Mouse (Mus musculus) midbrain, embryonic 10.5 days (tissue): Measurements from ENCODE around the gene Slc6a16. TPM values are rescaled to one million over a fixed set of nuclear protein-coding genes. Genes with fewer than 3 reads are reported as not detected.
A peak's percentile ranks its signal among the peaks of the same experiment; 100 is the strongest.

Experiments
- DNase-seq: peaks from one replicate; pipeline ENCODE4 v3.0.0-alpha.2; 2017; ENCODE audit warnings: low spot score
- H3K27ac ChIP-seq: fragments of 300-500 bp; sonication (generic); replicated peaks from 2 replicates; pipeline ENCODE4 v1.5.1; 2016; ENCODE audit warnings: mild to moderate bottlenecking
- H3K27me3 ChIP-seq: fragments of 300-500 bp; sonication (generic); 2 replicates; pipeline ENCODE4 v1.6.1; 2016; ENCODE audit warnings: low read depth, mild to moderate bottlenecking; ENCODE audit not compliant: poor library complexity, severe bottlenecking
- H3K36me3 ChIP-seq: fragments of 300-500 bp; sonication (generic); 2 replicates; pipeline ENCODE4 v1.6.1; 2016; ENCODE audit warnings: mild to moderate bottlenecking, moderate library complexity
- H3K4me1 ChIP-seq: fragments of 300-500 bp; sonication (generic); 2 replicates; pipeline ENCODE4 v1.6.1; 2016
- H3K4me3 ChIP-seq: fragments of 300-500 bp; sonication (generic); 2 replicates; pipeline ENCODE4 v1.5.1; 2016; ENCODE audit warnings: mild to moderate bottlenecking, moderate library complexity
- H3K9me3 ChIP-seq: fragments of 300-500 bp; sonication (generic); replicated peaks from 2 replicates; pipeline ENCODE4 v1.6.1; 2016; ENCODE audit warnings: mild to moderate bottlenecking
- WGBS: fragments of 180-500 bp; shearing (Covaris S2); methylation state at CpG from one replicate; pipeline ENCODE4 v1.1.7; 2016; 5-methylcytosine and 5-hydroxymethylcytosine counted together
- polyA plus RNA-seq: library from polyadenylated mRNA; unstranded; fragments of >200 nt; fragmentation: Nextera tagmentation; extraction: Ambion mirVana; gene quantifications from 2 replicates; pipeline ENCODE4 v1.2.1, GENCODE M21; 2016

Slc6a16 gene
- polyA plus RNA-seq: 0.07 TPM in 1 of 2 replicates, not detected in the other

DNA sequence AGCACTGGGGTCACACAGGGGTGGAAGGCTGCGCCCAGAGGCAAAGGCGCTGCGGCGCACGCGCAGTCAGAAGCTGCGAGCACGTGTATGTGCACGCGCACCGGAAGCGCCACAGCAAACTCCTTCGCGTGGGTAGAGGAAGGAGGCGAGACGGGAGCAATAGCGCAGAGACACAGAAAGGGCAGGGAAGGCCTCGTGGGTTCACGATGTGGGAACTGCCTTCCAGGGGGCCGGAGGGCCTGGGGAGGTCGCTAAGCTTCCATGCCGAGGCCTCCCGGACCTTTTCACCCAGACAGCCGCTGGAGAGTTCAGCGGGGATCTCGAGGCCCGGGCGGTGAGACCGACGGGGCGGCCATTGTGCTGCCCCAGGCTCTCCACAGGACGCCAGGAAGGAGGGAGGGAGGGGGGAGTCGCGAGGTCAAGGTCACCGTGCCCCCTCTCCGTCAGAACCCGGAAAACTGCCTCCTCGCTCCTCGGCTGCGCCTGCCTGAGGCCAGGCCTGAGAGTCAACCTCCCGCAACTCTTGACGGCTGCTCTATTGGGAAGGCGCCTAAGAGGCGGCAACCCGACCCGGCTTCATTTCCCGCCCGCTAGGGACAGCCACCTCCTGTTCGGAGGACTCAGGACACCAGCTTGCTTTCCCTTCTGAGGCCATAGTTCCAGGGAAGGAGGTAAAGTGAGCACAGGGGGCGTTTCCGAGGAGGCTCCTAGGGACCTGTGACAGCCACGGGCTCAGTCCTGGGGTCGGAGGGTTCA, at the start of gene Slc6a16:
TSS of gene Slc6a16 (plus strand) at position 453 of the 756 bp plus-strand sequence.
- H3K27me3 ChIP-seq: peaks cover 71% of the 10 kb centered on the region

GRCm38 (mm10) chr7:45191161-45191560, 49.7 kb upstream of the Slc6a16 start:
- H3K9me3 ChIP-seq: no peaks in the 10 kb centered on the region
- H3K27ac ChIP-seq: no peak overlapping the region
- H3K4me3 ChIP-seq: no peak overlapping the region
- H3K36me3 ChIP-seq: no peaks in the 10 kb centered on the region
- WGBS: 93% methylated on average over 2 of the region's 2 CpGs
- peaks cover 77% of the 10 kb centered on the region for H3K27me3 ChIP-seq
- DNase-seq: no peak
- peaks cover 38% of the 10 kb centered on the region for H3K4me1 ChIP-seq

More for the DNA sequence above, at the start of gene Slc6a16:
- peak within 1 kb of the TSS; percentile 75 for H3K27ac ChIP-seq
- DNase-seq: peak; percentile 64
- 9% methylated on average over 53 of the region's 53 CpGs for WGBS
- no peaks in the 10 kb centered on the region for H3K9me3 ChIP-seq
- H3K4me1 ChIP-seq: peaks cover 23% of the 10 kb centered on the region
- H3K4me3 ChIP-seq: peak within 1 kb of the TSS; percentile 49
- H3K36me3 ChIP-seq: no peaks in the 10 kb centered on the region

GRCm38 (mm10) chr7:45191803-45192363, 49.0 kb upstream of the Slc6a16 start:
- no peak for DNase-seq
- Histone ChIP-seq H3K4me3 (no peak overlapping the region), H3K36me3 (no peaks in the 10 kb centered on the region), H3K27ac (peak overlapping the region; percentile 49; the same call in 1 of the 2 replicates), H3K4me1 (peaks cover 40% of the 10 kb centered on the region), H3K27me3 (peaks cover 72% of the 10 kb centered on the region), H3K9me3 (no peaks in the 10 kb centered on the region)
- 37% methylated on average over 8 of the region's 8 CpGs for WGBS

DNA sequence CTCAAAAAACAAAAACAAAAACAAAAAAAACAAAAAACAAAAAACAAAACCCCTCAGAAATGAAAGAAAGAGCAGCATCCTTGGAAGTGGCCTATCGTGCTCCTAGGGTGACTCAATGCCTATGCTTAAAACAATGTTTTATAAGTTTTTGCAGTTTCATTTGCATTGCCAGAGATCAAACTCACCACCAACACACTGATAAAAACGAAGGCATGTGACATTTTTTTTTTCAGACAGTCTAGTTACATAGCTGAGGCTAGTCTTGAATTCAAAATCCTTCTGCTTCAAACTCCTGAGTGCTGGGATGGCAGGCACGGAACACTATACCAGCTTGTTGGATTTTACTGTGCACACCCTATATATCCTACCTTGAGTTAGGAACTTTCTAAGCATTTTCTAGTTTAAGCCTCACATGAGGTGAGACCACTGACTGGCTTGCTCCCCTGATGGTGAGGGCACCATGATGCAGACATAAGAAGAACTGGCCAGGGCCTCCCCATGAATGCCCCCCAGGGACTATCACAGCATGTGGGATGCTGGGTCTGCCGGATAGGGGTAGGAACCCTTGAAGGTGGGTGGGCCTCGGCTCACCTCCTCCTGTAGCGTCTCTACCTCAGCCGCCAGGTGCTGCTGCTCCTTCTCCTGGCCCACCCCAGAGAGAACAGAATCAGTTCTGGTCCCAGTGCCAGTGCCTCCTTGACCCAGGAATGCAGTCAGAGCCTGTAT, 48.1 kb upstream of the Slc6a16 start:
- H3K4me1 ChIP-seq: peaks cover 43% of the 10 kb centered on the region
- no peaks in the 10 kb centered on the region for H3K36me3 ChIP-seq
- WGBS: 88% methylated on average over 7 of the region's 7 CpGs
- peaks cover 74% of the 10 kb centered on the region for H3K27me3 ChIP-seq
- no peak for DNase-seq
- no peak overlapping the region for H3K4me3 ChIP-seq
- no peaks in the 10 kb centered on the region for H3K9me3 ChIP-seq
- H3K27ac ChIP-seq: no peak overlapping the region

- peaks cover 70% of the 10 kb centered on the region for H3K27me3 ChIP-seq
- H3K9me3 ChIP-seq: no peaks in the 10 kb centered on the region
- DNase-seq: no peak
- no peaks in the 10 kb centered on the region for H3K36me3 ChIP-seq
- peaks cover 46% of the 10 kb centered on the region for H3K4me1 ChIP-seq
- H3K27ac ChIP-seq: no peak overlapping the region
- no peak overlapping the region for H3K4me3 ChIP-seq
- WGBS: 62% methylated on average over 5 of the region's 5 CpGs
Observed at GRCm38 (mm10) chr7:45193406-45193805, 47.5 kb upstream of the Slc6a16 start.

DNA sequence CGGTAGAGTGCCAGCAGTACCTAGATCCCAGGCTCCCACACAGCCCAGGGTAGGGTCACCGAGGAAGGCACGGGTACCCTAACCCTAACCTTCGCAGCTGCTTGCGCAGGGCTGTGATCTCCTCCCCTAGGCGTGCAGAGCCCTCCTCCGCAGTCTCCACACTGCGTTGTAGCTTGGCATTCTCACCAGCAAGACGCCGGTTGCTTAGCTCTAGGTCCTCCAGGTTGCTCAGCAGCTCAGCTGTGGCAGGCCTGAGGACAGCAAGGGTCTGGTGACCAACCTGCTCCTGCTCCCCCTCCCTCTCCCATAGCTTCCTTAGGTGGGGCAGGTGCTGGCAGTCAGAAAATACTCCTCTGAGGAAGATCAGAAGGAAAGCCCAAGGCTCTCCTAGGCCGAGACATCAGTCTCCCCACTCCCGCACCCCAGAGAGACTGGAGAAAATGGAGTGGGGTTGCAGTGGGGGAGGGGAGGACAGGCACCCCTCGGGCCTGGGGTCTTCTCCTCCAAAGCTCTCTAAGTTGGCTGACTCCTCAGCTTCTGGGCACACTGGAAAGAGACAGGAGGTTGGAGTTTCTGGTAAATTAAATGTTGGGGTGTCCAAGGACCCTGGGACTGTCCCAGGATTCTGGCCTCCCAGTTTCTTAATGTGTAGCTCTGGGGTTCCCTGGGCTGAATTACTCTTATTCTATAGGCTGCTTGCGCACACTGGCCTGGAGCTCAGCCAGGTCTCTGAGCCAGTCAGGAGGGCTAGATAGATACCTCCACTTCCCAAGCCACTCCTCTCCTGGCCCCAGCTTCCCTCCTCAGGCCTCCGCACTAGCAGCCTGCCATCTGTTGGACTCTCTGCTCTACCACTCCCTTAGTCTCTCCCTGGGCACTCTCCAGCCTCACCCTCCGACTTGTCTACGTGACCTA, 46.8 kb upstream of the Slc6a16 start:
- Histone ChIP-seq H3K27ac (no peak overlapping the region; the same call in 1 of the 2 replicates), H3K4me3 (no peak overlapping the region), H3K9me3 (no peaks in the 10 kb centered on the region), H3K36me3 (no peaks in the 10 kb centered on the region), H3K4me1 (peaks cover 52% of the 10 kb centered on the region), H3K27me3 (peaks cover 67% of the 10 kb centered on the region)
- 69% methylated on average over 17 of the region's 17 CpGs for WGBS
- DNase-seq: no peak

DNA sequence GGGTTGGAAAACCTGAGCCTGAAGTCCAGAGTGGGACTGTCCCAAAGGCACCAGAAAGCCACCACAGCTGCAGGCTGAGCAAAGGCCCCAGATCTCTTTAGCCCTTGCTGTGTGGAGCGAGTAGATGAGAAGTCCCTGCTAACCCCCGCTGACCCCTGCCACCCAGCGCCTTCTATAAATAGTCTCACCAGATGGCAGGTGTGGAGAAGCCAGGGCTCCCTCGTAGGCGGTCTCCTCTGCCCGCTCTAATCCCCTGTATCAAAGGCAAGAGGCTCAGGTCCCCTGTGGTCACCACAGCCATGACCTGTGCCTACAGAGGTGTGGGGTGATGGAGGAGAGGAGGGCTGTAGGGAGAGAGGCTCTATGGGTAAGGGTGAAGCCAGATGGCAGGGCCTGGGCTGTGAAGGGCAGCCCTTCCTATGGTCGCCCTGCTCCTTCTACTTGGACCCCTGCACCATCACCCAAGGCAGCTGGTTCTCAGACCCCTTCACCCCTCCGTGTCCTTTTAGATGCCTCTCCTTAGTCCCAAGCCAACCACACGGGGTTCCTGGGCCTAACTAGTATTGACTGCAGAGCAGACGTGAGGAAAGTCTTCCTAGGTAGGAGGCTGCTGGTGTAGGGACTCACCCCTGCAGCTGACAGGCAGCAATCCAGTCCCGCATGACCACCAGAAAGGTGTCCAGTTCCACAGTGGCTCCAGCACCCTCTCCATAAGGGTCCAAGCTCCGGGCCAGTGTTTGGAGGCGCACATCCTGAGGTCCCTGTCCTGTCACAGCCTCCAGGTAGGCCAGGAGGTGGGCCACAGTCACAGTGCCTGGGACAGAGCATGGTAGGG, 45.3 kb upstream of the Slc6a16 start:
- H3K27ac ChIP-seq: peak overlapping the region; percentile 2
- DNase-seq: no peak
- WGBS: 58% methylated on average over 13 of the region's 13 CpGs
- H3K27me3 ChIP-seq: peaks cover 62% of the 10 kb centered on the region
- H3K9me3 ChIP-seq: no peaks in the 10 kb centered on the region
- H3K4me1 ChIP-seq: peaks cover 52% of the 10 kb centered on the region
- no peaks in the 10 kb centered on the region for H3K36me3 ChIP-seq
- no peak overlapping the region for H3K4me3 ChIP-seq

DNA sequence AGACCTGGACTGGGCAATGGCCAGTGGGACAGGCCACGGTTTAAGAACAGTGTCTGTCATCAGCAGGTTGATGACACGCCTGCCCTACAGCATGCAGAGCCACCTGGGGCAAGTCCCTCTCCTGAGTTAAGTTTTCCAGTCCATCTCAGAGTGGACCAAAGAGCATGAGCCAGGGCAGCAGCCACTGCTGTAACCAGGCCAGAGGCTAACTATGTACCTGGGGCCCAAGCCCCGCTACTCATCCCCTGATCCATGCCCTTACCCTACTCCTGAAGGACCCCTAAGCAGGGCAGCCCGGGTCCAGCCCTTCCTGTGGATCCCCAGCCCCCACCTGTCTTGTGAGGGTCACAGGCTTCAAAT, 44.7 kb upstream of the Slc6a16 start:
- Histone ChIP-seq H3K36me3 (no peaks in the 10 kb centered on the region), H3K27ac (peak overlapping the region; percentile 2; the same call in 1 of the 2 replicates), H3K27me3 (peaks cover 61% of the 10 kb centered on the region), H3K4me3 (no peak overlapping the region), H3K4me1 (peaks cover 49% of the 10 kb centered on the region), H3K9me3 (no peaks in the 10 kb centered on the region)
- WGBS: 85% methylated on average over 4 of the region's 4 CpGs
- DNase-seq: no peak

GRCm38 (mm10) chr7:45196994-45197393, 43.9 kb upstream of the Slc6a16 start:
- no peaks in the 10 kb centered on the region for H3K36me3 ChIP-seq
- H3K4me3 ChIP-seq: no peak overlapping the region
- no peaks in the 10 kb centered on the region for H3K9me3 ChIP-seq
- H3K27me3 ChIP-seq: peaks cover 53% of the 10 kb centered on the region
- no peak overlapping the region for H3K27ac ChIP-seq
- peaks cover 42% of the 10 kb centered on the region for H3K4me1 ChIP-seq
- DNase-seq: no peak
- WGBS: 74% methylated on average over 5 of the region's 5 CpGs

DNA sequence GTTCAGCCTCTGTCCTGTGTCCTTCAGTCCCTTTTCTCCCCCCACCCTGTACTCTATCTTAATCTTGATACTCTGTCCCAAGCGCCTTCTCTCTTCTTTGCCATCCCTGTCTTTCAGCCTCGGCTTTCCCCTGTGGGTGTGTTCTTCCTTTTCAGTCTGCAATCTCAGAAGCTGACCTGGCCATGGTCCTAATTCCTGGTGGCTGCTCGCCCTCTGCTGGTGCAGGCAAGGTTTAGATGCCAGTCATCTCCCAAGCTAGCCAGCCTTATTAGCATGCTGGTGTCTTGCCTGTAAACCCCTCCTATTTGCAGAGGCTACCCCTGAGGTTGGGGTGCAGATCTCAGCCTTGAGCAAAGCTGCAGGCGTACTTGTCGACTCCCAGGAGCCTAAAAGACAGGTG, 42.5 kb upstream of the Slc6a16 start:
- Histone ChIP-seq H3K27me3 (peaks cover 58% of the 10 kb centered on the region), H3K4me3 (no peak overlapping the region), H3K9me3 (no peaks in the 10 kb centered on the region), H3K36me3 (no peaks in the 10 kb centered on the region), H3K4me1 (peaks cover 35% of the 10 kb centered on the region), H3K27ac (0 out of 2 replicates have a peak overlapping the region, but pooled peaks have one; percentile 23)
- WGBS: 14% methylated on average over 5 of the region's 5 CpGs
- peak; percentile 68 for DNase-seq

- Histone ChIP-seq H3K9me3 (no peaks in the 10 kb centered on the region), H3K4me1 (peaks cover 30% of the 10 kb centered on the region), H3K27me3 (peaks cover 58% of the 10 kb centered on the region), H3K4me3 (no peak overlapping the region), H3K27ac (no peak overlapping the region), H3K36me3 (no peaks in the 10 kb centered on the region)
- 84% methylated on average over 11 of the region's 11 CpGs for WGBS
- no peak for DNase-seq
Observed at GRCm38 (mm10) chr7:45198961-45199360, 41.9 kb upstream of the Slc6a16 start.
